Mouse (Mus musculus): ENCODE data around the gene Pik3r5. TPM values are rescaled to one million over a fixed set of nuclear protein-coding genes. Genes with fewer than 3 reads are reported as not detected.

Pik3r5 gene
- total and polyA plus RNA-seq, 2 experiments from 2014 or later, result 0.54 to 1.8 TPM

DNA sequence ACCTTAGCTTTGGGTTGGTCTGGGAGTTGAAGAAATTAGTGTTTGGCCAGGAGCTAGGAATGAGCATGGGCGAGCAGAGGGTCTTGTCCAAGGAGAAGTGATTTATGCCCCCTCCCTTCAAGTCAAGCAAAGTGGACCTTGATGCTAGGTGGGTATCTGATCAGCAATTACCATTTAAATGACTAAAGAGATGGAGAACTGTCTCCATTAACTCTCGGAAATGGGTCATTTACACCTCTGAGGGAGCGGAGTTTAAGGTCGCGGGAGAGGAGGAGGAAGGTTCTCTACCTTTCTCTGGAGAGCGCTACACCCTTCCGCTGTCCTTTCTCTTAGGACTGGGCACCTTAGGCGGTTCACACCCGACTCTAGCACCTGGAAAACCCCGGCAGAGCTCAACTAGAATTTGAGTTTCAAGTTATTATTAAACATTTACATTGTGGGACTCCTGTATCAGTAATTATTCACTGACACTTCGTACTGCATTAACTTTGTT lies 31.1 kb upstream of the Pik3r5 start, which contains the start of gene Ntn1:
TSS of gene Ntn1 (minus strand) at position 97 of the 493 bp plus-strand sequence.
- Histone ChIP-seq H3K9me3 (ENCODE audit: low read length) (no peaks in the 10 kb centered on the region), H3K4me3 (ENCODE audit: low read depth, low read length) (peak within 1 kb of the TSS; percentile 51), H3K4me2 (ENCODE audit: low read depth) (peak within 1 kb of the TSS; percentile 96), H3K9ac (peak within 1 kb of the TSS; percentile 52), H3K36me3 (ENCODE audit: insufficient read depth) (no peaks in the 10 kb centered on the region), H3K27me3 (ENCODE audit: insufficient read depth, low read length) (peaks cover 37% of the 10 kb centered on the region), H3K4me1 (ENCODE audit: insufficient read depth) (peaks cover 6% of the 10 kb centered on the region; the same call in 1 of the 2 replicates), H3K27ac (ENCODE audit: low read depth, low read length) (no peak within 1 kb of the TSS)
- 26% methylated on average over 11 of the region's 11 CpGs for WGBS
- no peak for DNase-seq
- TF ChIP-seq CTCF (IDR thresholded peaks at IDR 0.05; ENCODE audit: low read depth), result no peak
- ATAC-seq, result no peak

DNA sequence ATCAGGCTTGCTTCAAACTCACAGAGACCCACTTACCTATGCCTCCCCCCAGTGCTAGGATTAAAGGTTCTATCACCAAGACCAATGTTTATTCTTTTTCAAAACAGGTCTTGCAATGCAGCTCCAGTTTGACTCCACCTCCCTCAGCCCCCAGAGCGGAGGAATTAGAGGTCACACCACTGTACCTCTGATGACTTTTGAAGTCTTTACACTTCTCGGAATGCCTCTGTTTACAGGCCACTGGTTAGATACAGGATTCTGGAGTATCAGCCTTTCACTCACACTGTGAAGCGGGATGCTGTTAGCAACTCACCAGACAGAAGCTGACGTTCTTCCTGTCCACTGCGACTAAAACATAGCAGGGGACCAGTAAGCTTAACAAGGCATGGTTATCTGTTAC lies 30.5 kb upstream of the Pik3r5 start:
- 45% methylated on average over 5 of the region's 5 CpGs for WGBS
- ATAC-seq (no peak), DNase-seq (no peak)
- no peak for TF ChIP-seq CTCF (IDR thresholded peaks at IDR 0.05; ENCODE audit: low read depth)
- peaks cover 6% of the 10 kb centered on the region; the same call in 1 of the 2 replicates for H3K4me1 ChIP-seq (ENCODE audit: insufficient read depth)
- no peaks in the 10 kb centered on the region for H3K9me3 ChIP-seq (ENCODE audit: low read length)
- no peak overlapping the region for H3K27ac ChIP-seq (ENCODE audit: low read depth, low read length)
- H3K36me3 ChIP-seq (ENCODE audit: insufficient read depth), result no peaks in the 10 kb centered on the region
- no peak overlapping the region for H3K4me2 ChIP-seq (ENCODE audit: low read depth)
- no peak overlapping the region for H3K4me3 ChIP-seq (ENCODE audit: low read depth, low read length)
- H3K9ac ChIP-seq, result no peak overlapping the region
- H3K27me3 ChIP-seq (ENCODE audit: insufficient read depth, low read length), result peaks cover 37% of the 10 kb centered on the region

DNA sequence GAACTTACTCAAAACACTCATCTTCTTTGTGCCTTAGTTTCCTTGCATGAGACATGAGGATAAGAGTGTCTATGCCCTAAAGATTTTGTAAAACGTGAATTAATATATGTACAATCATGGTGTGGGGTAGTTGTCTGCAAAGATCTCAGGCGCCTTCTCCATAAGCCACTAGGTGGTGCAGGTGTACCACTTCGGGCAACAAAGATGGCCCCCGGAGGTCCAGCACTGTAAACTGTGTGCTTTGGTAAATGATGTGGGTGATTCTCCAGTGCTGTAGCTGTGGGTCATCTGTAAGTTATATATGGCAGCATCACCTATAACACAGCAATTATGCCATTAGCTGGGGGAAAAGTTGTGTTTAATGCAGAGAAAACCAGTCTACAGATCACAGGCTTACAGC lies 27.7 kb upstream of the Pik3r5 start:
- Histone ChIP-seq H3K27ac (ENCODE audit: low read depth, low read length) (no peak overlapping the region), H3K9me3 (ENCODE audit: low read length) (no peaks in the 10 kb centered on the region), H3K9ac (no peak overlapping the region), H3K4me1 (ENCODE audit: insufficient read depth) (peaks cover 6% of the 10 kb centered on the region; the same call in 1 of the 2 replicates), H3K4me3 (ENCODE audit: low read depth, low read length) (no peak overlapping the region), H3K4me2 (ENCODE audit: low read depth) (no peak overlapping the region), H3K36me3 (ENCODE audit: insufficient read depth) (no peaks in the 10 kb centered on the region), H3K27me3 (ENCODE audit: insufficient read depth, low read length) (peaks cover 23% of the 10 kb centered on the region)
- 0 out of 2 replicates have a peak, but pooled peaks have one; percentile 25 for TF ChIP-seq CTCF (IDR thresholded peaks at IDR 0.05; ENCODE audit: low read depth)
- ATAC-seq (no peak), DNase-seq (no peak)
- 64% methylated on average over 4 of the region's 4 CpGs for WGBS

DNA sequence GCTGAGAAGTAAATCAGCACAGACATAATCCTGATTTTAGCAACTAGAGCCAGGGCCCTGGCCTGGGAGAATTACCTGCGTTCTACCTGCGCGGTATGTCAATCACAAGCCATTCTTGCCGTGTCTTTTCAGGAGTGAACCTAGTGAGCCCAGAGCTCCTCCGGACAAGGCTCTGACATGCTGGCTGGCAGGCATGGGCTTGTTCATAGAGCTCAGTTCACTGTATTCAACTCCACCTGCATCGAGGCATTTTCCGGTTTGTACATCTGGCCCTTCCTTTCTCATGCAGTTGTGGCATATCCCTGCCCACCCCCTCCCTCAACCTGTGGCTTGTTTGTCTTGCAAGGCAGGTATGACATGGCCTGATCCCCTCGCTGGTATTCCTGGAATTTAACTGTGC lies 26.3 kb upstream of the Pik3r5 start:
- ATAC-seq (no peak), DNase-seq (no peak)
- Histone ChIP-seq H3K9ac (no peak overlapping the region), H3K27ac (ENCODE audit: low read depth, low read length) (no peak overlapping the region), H3K4me2 (ENCODE audit: low read depth) (no peak overlapping the region), H3K27me3 (ENCODE audit: insufficient read depth, low read length) (peaks cover 15% of the 10 kb centered on the region), H3K36me3 (ENCODE audit: insufficient read depth) (no peaks in the 10 kb centered on the region), H3K4me1 (ENCODE audit: insufficient read depth) (no peaks in the 10 kb centered on the region), H3K4me3 (ENCODE audit: low read depth, low read length) (no peak overlapping the region), H3K9me3 (ENCODE audit: low read length) (no peaks in the 10 kb centered on the region)
- no peak for TF ChIP-seq CTCF (IDR thresholded peaks at IDR 0.05; ENCODE audit: low read depth)
- 94% methylated on average over 8 of the region's 8 CpGs for WGBS

DNA sequence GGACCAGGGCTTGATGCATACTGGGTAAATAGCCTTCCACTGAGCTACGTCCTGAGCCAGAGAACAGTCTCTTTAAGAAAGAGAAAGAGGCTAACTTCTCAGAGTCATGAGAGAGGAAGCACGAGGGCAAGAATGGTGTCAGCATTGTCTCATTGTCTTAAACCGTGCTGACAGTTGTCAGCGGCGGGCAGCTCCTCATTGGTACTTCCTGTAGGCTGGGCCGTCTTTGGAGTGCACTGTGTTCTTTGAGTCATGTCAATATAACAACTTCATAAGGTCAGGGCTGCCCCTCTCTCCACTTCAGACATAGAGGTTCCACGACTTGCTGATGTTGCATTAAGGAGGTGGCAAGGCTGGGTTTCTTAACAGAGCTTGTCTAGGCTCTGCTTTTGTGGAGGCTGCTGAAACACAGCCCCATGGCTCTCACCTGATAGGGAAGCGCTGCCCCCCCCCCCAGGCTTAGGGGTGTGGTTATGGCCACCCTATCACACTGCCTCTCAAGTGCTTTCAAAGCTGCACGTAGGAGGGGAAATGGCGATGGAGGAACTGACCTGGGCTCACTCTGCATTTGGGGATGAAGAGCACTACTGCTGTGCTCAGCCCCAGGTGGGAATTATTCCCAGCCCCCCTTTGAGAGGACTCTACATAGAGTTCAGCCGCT lies 24.5 kb upstream of the Pik3r5 start:
- no peaks in the 10 kb centered on the region for H3K9me3 ChIP-seq (ENCODE audit: low read length)
- no peak for ATAC-seq
- H3K36me3 ChIP-seq (ENCODE audit: insufficient read depth), result no peaks in the 10 kb centered on the region
- no peak for TF ChIP-seq CTCF (IDR thresholded peaks at IDR 0.05; ENCODE audit: low read depth)
- H3K4me2 ChIP-seq (ENCODE audit: low read depth), result no peak overlapping the region
- WGBS, result 69% methylated on average over 11 of the region's 11 CpGs
- no peak for DNase-seq
- H3K27ac ChIP-seq (ENCODE audit: low read depth, low read length), result no peak overlapping the region
- H3K4me1 ChIP-seq (ENCODE audit: insufficient read depth), result no peaks in the 10 kb centered on the region
- H3K9ac ChIP-seq, result no peak overlapping the region
- no peaks in the 10 kb centered on the region for H3K27me3 ChIP-seq (ENCODE audit: insufficient read depth, low read length)
- H3K4me3 ChIP-seq (ENCODE audit: low read depth, low read length), result no peak overlapping the region

DNA sequence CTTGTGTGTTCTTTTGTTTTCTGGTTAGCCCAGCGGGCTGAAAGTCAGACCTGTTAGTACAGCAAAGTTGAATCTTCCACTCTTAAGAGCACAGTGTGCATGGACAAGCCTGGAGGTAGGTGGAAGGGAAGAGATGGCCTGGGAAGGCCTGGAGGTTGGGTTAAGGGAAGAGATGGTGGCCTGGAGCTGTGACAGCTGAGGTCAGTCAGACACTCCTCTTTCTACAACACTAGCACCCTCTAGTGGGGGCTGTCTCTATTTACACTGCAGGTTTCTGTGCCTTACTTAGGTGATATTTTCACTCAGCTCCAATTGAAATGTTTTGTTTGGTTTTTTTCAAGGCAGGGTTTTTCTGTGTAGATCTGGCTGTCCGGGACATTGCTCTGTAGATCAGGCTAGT lies 23.8 kb upstream of the Pik3r5 start:
- TF ChIP-seq CTCF (IDR thresholded peaks at IDR 0.05; ENCODE audit: low read depth), result peak; percentile 89
- no peak overlapping the region for H3K4me3 ChIP-seq (ENCODE audit: low read depth, low read length)
- 51% methylated on average over 2 of the region's 2 CpGs for WGBS
- H3K27me3 ChIP-seq (ENCODE audit: insufficient read depth, low read length), result no peaks in the 10 kb centered on the region
- H3K4me2 ChIP-seq (ENCODE audit: low read depth), result no peak overlapping the region
- ATAC-seq, result peak; percentile 38; the same call in 1 of the 2 replicates
- no peak overlapping the region for H3K9ac ChIP-seq
- H3K36me3 ChIP-seq (ENCODE audit: insufficient read depth), result no peaks in the 10 kb centered on the region
- no peak overlapping the region for H3K27ac ChIP-seq (ENCODE audit: low read depth, low read length)
- DNase-seq, result peak; percentile 86
- no peaks in the 10 kb centered on the region for H3K9me3 ChIP-seq (ENCODE audit: low read length)
- H3K4me1 ChIP-seq (ENCODE audit: insufficient read depth), result no peaks in the 10 kb centered on the region

DNA sequence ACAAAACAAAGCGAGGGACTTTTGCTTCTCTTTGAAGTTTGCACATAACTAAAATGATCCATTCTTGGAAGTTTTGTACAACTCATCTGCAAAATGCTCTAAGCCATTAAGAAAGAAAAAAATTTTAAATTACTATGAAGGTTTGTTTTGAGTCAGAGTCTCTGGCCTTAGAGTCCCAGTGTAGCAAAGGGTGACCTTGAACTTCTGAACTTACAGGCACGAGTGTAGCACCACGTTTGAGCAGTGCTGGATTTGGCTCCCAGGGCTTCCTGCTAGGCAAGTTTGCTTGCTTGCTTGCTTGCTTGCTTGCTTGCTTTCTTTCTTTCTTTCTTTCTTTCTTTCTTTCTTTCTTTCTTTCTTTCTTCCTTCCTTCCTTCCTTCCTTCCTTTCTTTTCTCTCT lies 14.9 kb upstream of the Pik3r5 start:
- no peak overlapping the region for H3K4me3 ChIP-seq (ENCODE audit: low read depth, low read length)
- no peaks in the 10 kb centered on the region for H3K36me3 ChIP-seq (ENCODE audit: insufficient read depth)
- no peaks in the 10 kb centered on the region for H3K4me1 ChIP-seq (ENCODE audit: insufficient read depth)

More for the DNA sequence above, 14.9 kb upstream of the Pik3r5 start:
- Histone ChIP-seq H3K9me3 (ENCODE audit: low read length) (no peaks in the 10 kb centered on the region), H3K4me2 (ENCODE audit: low read depth) (no peak overlapping the region), H3K27ac (ENCODE audit: low read depth, low read length) (no peak overlapping the region), H3K9ac (no peak overlapping the region), H3K27me3 (ENCODE audit: insufficient read depth, low read length) (no peaks in the 10 kb centered on the region)
- no peak for ATAC-seq
- DNase-seq, result no peak
- TF ChIP-seq CTCF (IDR thresholded peaks at IDR 0.05; ENCODE audit: low read depth), result no peak
- 72% methylated on average over 3 of the region's 3 CpGs for WGBS
